Mouse (Mus musculus) T-helper 2 cell (primary cell): Measurements from ENCODE around the gene Ttc16.

Experiments
- in situ Hi-C: fragments of 300-600 bp; cut with MboI, MseI; formaldehyde crosslinking; loops from one replicate; pipeline ENCODE4 v1.15.1; 2025; ENCODE audit warnings: high pct_unique_total_duplicates

The Ttc16 gene

GRCm38 (mm10) chr2:32775359-32776074 is at the start of gene Ttc16, which contains the start of gene Ptrh1:
TSS of gene Ttc16 (minus strand) at chr2:32775633.
TSS of gene Ptrh1 (plus strand) at chr2:32775786.
- in situ Hi-C loops: loop anchor here (5.0 kb wide), 1 partner anchor 82 kb away; no protein-coding TSS in a partner anchor

- in situ Hi-C loops: no loop called here
These were observed 49.3 kb upstream of the Ttc16 start for GRCm38 (mm10) chr2:32824778-32825177.

GRCm38 (mm10) chr2:32824181-32824580 is 48.7 kb upstream of the Ttc16 start:
- in situ Hi-C loops: no loop called here

- in situ Hi-C loops: no loop called here
These were observed 48.2 kb upstream of the Ttc16 start for GRCm38 (mm10) chr2:32823579-32824154.

- in situ Hi-C loops: no loop called here
These were observed 47.7 kb upstream of the Ttc16 start for GRCm38 (mm10) chr2:32823153-32823552.

GRCm38 (mm10) chr2:32822643-32823042 is 47.2 kb upstream of the Ttc16 start:
- in situ Hi-C loops: no loop called here

GRCm38 (mm10) chr2:32821041-32821802 is 45.8 kb upstream of the Ttc16 start:
- in situ Hi-C loops: no loop called here

GRCm38 (mm10) chr2:32818208-32818607 is 42.8 kb upstream of the Ttc16 start:
- in situ Hi-C loops: no loop called here

- in situ Hi-C loops: no loop called here
These were observed 42.2 kb upstream of the Ttc16 start for GRCm38 (mm10) chr2:32817589-32817988.

GRCm38 (mm10) chr2:32816946-32817581 is 41.6 kb upstream of the Ttc16 start:
- in situ Hi-C loops: no loop called here

GRCm38 (mm10) chr2:32816497-32816896 is 41.1 kb upstream of the Ttc16 start:
- in situ Hi-C loops: no loop called here

- in situ Hi-C loops: no loop called here
These were observed 36.5 kb upstream of the Ttc16 start for GRCm38 (mm10) chr2:32811959-32812358.

GRCm38 (mm10) chr2:32808816-32809566 is 33.6 kb upstream of the Ttc16 start:
- in situ Hi-C loops: no loop called here

GRCm38 (mm10) chr2:32798251-32798962 is 23.0 kb upstream of the Ttc16 start:
- in situ Hi-C loops: no loop called here

- in situ Hi-C loops: no loop called here
These were observed 20.4 kb upstream of the Ttc16 start for GRCm38 (mm10) chr2:32795748-32796418.

- in situ Hi-C loops: no loop called here
These were observed 15.9 kb upstream of the Ttc16 start for GRCm38 (mm10) chr2:32791297-32791696.

GRCm38 (mm10) chr2:32788581-32788980 is 13.1 kb upstream of the Ttc16 start:
- in situ Hi-C loops: no loop called here

GRCm38 (mm10) chr2:32787176-32787575 is 11.7 kb upstream of the Ttc16 start:
- in situ Hi-C loops: no loop called here

- in situ Hi-C loops: no loop called here
These were observed 8.7 kb upstream of the Ttc16 start, which contains the start of gene Cfap157 for GRCm38 (mm10) chr2:32784048-32784681. TSS of gene Cfap157 (minus strand) at chr2:32784428.

- in situ Hi-C loops: no loop called here
These were observed 6.3 kb upstream of the Ttc16 start for GRCm38 (mm10) chr2:32781710-32782109.
